Mouse (Mus musculus) lung, postnatal 0 days (tissue): ENCODE data around the gene Olfr10.

Experiments used
- CTCF ChIP-seq: IDR thresholded peaks from 2 replicates; pipeline ENCODE4 v1.5.1; 2016; ENCODE audit warnings: antibody characterized with exemption, mild to moderate bottlenecking
- EP300 ChIP-seq: IDR thresholded peaks from 2 replicates; pipeline ENCODE4 v1.6.1; 2016; ENCODE audit warnings: antibody characterized with exemption, mild to moderate bottlenecking, control low read depth

GRCm38 (mm10) chr11:49259296-49259695 is 45.2 kb upstream of the Olfr10 start:
- TF ChIP-seq EP300 (no peak), CTCF (no peak)
